Comparison of ENCODE assay signal across 17 mouse cellular contexts in the genomic region with DNA sequence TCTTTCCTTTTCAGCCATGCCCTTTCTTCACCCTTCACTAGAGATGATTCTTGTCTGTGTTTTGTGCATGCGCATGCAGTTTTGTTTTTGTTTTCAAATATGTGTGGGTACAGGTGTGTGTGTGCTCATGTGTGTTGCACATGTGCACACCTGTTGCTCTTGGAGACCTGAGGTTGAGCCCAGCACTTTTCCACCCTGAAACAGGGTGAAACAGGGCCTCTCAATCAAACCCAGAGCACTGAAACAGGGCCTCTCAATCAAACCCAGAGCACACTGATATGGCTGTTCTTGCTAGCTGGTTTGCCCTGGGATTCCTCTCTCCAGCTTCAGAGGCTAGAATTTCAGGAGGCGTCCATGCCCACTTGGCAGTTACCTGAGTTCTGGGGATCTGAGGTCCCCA. TPM values are rescaled to one million over a fixed set of nuclear protein-coding genes. Genes with fewer than 3 reads are reported as not detected.
DNase-seq lines count a peak whose midpoint lies in the region; ATAC-seq and TF ChIP-seq lines count a peak whose summit lies in the region.
"Had no signal": no experiment of that assay in that cellular context is flagged by ENCODE, and none has a peak within 500 bp of the region (broad histone marks: within the 10 kb centered on the region; RNA-seq: fewer than 3 reads in every experiment).

No protein-coding gene starts in this region.

- no peaks in the 10 kb centered on the region for H3K9me3 ChIP-seq in hindbrain, postnatal 0 days (ENCODE audit: low read length)
- H3K9me3 ChIP-seq in hindbrain, embryonic 12.5 days (replicated peaks): no peaks in the 10 kb centered on the region
- no peaks in the 10 kb centered on the region for H3K9me3 ChIP-seq in midbrain, embryonic 14.5 days (ENCODE audit: control insufficient read depth, low read length)
- H3K9me3 ChIP-seq in midbrain, embryonic 13.5 days: no peaks in the 10 kb centered on the region
- no peaks in the 10 kb centered on the region for H3K9me3 ChIP-seq in stomach, postnatal 0 days (ENCODE audit: control insufficient read depth, low read length)
- H3K9me3 ChIP-seq: embryonic facial prominence, embryonic 12.5 days; heart, embryonic 13.5 days; hindbrain, embryonic 13.5 days; liver, embryonic 15.5 days; megakaryocyte, embryonic 14.5 days had no signal

- H3K9ac ChIP-seq in hindbrain, postnatal 0 days (replicated peaks; ENCODE audit: low read length): no peak overlapping the region
- no peak overlapping the region for H3K9ac ChIP-seq in hindbrain, embryonic 12.5 days
- no peak overlapping the region for H3K9ac ChIP-seq in midbrain, embryonic 14.5 days (replicated peaks; ENCODE audit: low read length)
- no peak overlapping the region for H3K9ac ChIP-seq in midbrain, embryonic 13.5 days (replicated peaks)
- no peak overlapping the region for H3K9ac ChIP-seq in stomach, postnatal 0 days (ENCODE audit: low read length)
- H3K9ac ChIP-seq: embryonic facial prominence, embryonic 12.5 days; heart, embryonic 13.5 days; hindbrain, embryonic 13.5 days; liver, embryonic 15.5 days had no signal

- no peaks in the 10 kb centered on the region for H3K4me1 ChIP-seq in hindbrain, postnatal 0 days (ENCODE audit: insufficient read depth, low read length)
- H3K4me1 ChIP-seq in hindbrain, embryonic 12.5 days: peaks cover 2% of the 10 kb centered on the region; the same call in 1 of the 2 replicates
- no peaks in the 10 kb centered on the region for H3K4me1 ChIP-seq in midbrain, embryonic 14.5 days (ENCODE audit: control insufficient read depth, insufficient read depth, low read length)
- no peaks in the 10 kb centered on the region for H3K4me1 ChIP-seq in midbrain, embryonic 13.5 days (replicated peaks)
- no peaks in the 10 kb centered on the region for H3K4me1 ChIP-seq in stomach, postnatal 0 days (replicated peaks; ENCODE audit: control insufficient read depth, insufficient read depth)

- TF ChIP-seq EP300 in stomach, postnatal 0 days (optimal IDR thresholded peaks at IDR 0.05): no peak

- WGBS in hindbrain, postnatal 0 days: 88% methylated on average over 2 of the region's 2 CpGs
- 88% methylated on average over 2 of the region's 2 CpGs for WGBS in hindbrain, embryonic 12.5 days
- WGBS in midbrain, embryonic 14.5 days: 82% methylated on average over 2 of the region's 2 CpGs
- WGBS in midbrain, embryonic 13.5 days: 87% methylated on average over 2 of the region's 2 CpGs
- 76% methylated on average over 2 of the region's 2 CpGs for WGBS in stomach, postnatal 0 days

- no peak overlapping the region for H3K4me2 ChIP-seq in hindbrain, postnatal 0 days (ENCODE audit: low read depth, low read length)
- H3K4me2 ChIP-seq in hindbrain, embryonic 12.5 days (replicated peaks): no peak overlapping the region
- no peak overlapping the region for H3K4me2 ChIP-seq in midbrain, embryonic 14.5 days (ENCODE audit: low read length)
- no peak overlapping the region for H3K4me2 ChIP-seq in midbrain, embryonic 13.5 days (replicated peaks)
- H3K4me2 ChIP-seq in stomach, postnatal 0 days (replicated peaks; ENCODE audit: low read depth): no peak overlapping the region
- H3K4me2 ChIP-seq: embryonic facial prominence, embryonic 12.5 days; heart, embryonic 13.5 days; hindbrain, embryonic 13.5 days; liver, embryonic 15.5 days had no signal

- no peak overlapping the region for H3K27ac ChIP-seq in hindbrain, postnatal 0 days
- no peak overlapping the region for H3K27ac ChIP-seq in hindbrain, embryonic 12.5 days
- no peak overlapping the region for H3K27ac ChIP-seq in midbrain, embryonic 14.5 days (replicated peaks; ENCODE audit: low read depth, low read length)
- H3K27ac ChIP-seq in midbrain, embryonic 13.5 days: no peak overlapping the region
- no peak overlapping the region for H3K27ac ChIP-seq in stomach, postnatal 0 days (replicated peaks)
- H3K27ac ChIP-seq: embryonic facial prominence, embryonic 12.5 days; heart, embryonic 13.5 days; hindbrain, embryonic 13.5 days; liver, embryonic 15.5 days had no signal

- ATAC-seq in hindbrain, postnatal 0 days: no peak
- no peak for ATAC-seq in hindbrain, embryonic 12.5 days (ENCODE audit: low FRiP score)
- no peak for ATAC-seq in midbrain, embryonic 14.5 days (ENCODE audit: low FRiP score, low TSS enrichment)
- no peak for ATAC-seq in midbrain, embryonic 13.5 days
- no peak for ATAC-seq in stomach, postnatal 0 days (ENCODE audit: low FRiP score, low TSS enrichment)
- ATAC-seq: forebrain, embryonic 16.5 days had no signal

- H3K36me3 ChIP-seq in hindbrain, postnatal 0 days (ENCODE audit: insufficient read depth, low read length): 0 out of 2 replicates have a peak, but pooled peaks cover under 1% of the 10 kb centered on the region
- peaks cover 11% of the 10 kb centered on the region for H3K36me3 ChIP-seq in hindbrain, embryonic 12.5 days
- H3K36me3 ChIP-seq in midbrain, embryonic 14.5 days (ENCODE audit: control insufficient read depth, insufficient read depth, low read length): peaks cover 10% of the 10 kb centered on the region
- peaks cover 11% of the 10 kb centered on the region for H3K36me3 ChIP-seq in midbrain, embryonic 13.5 days
- no peaks in the 10 kb centered on the region for H3K36me3 ChIP-seq in stomach, postnatal 0 days (ENCODE audit: control insufficient read depth, insufficient read depth, low read length)

- DNase-seq in hindbrain, postnatal 0 days (ENCODE audit: low spot score): peak; percentile 31
- peak; percentile 14 for DNase-seq in midbrain, embryonic 14.5 days
- peak; percentile 22 for DNase-seq in c-Kit-positive CD71-positive TER-119-positive erythroid progenitor cells, embryonic 14.5 days (ENCODE audit: low spot score)
- peak; percentile 31 for DNase-seq in stomach, postnatal 0 days (ENCODE audit: low spot score)
- DNase-seq in cerebellum, postnatal 4 days (ENCODE audit: low spot score in 2 of 2): no peak
- no peak for DNase-seq in lung, postnatal 36 days
- DNase-seq: cerebellum, adult 11-12 months; gastrocnemius, postnatal 25 days; kidney, postnatal 25 days had no signal

- H3K4me3 ChIP-seq in hindbrain, postnatal 0 days (ENCODE audit: low read length): no peak overlapping the region
- no peak overlapping the region for H3K4me3 ChIP-seq in hindbrain, embryonic 12.5 days
- H3K4me3 ChIP-seq in midbrain, embryonic 14.5 days (replicated peaks; ENCODE audit: low read depth, low read length): no peak overlapping the region
- H3K4me3 ChIP-seq in midbrain, embryonic 13.5 days (replicated peaks): no peak overlapping the region
- no peak overlapping the region for H3K4me3 ChIP-seq in stomach, postnatal 0 days (ENCODE audit: low read depth, low read length)
- H3K4me3 ChIP-seq: embryonic facial prominence, embryonic 12.5 days; heart, embryonic 13.5 days; hindbrain, embryonic 13.5 days; liver, embryonic 15.5 days; megakaryocyte, embryonic 14.5 days had no signal

- H3K27me3 ChIP-seq in hindbrain, postnatal 0 days (ENCODE audit: insufficient read depth, low read length): no peaks in the 10 kb centered on the region
- no peaks in the 10 kb centered on the region for H3K27me3 ChIP-seq in hindbrain, embryonic 12.5 days
- no peaks in the 10 kb centered on the region for H3K27me3 ChIP-seq in midbrain, embryonic 14.5 days (ENCODE audit: control insufficient read depth, insufficient read depth, low read length)
- no peaks in the 10 kb centered on the region for H3K27me3 ChIP-seq in midbrain, embryonic 13.5 days
- H3K27me3 ChIP-seq in stomach, postnatal 0 days (ENCODE audit: control insufficient read depth, insufficient read depth, low read length): no peaks in the 10 kb centered on the region
- H3K27me3 ChIP-seq: embryonic facial prominence, embryonic 12.5 days; heart, embryonic 13.5 days; hindbrain, embryonic 13.5 days; liver, embryonic 15.5 days had no signal

- TF ChIP-seq CTCF in hindbrain, postnatal 0 days (IDR thresholded peaks at IDR 0.05; ENCODE audit: low read depth): no peak
- TF ChIP-seq CTCF in stomach, postnatal 0 days (IDR thresholded peaks at IDR 0.05; ENCODE audit: low read depth): no peak

RNA-seq across cellular contexts. Expression of gene Znhit1, which starts 12.8 kb away (rescaled TPM):
- 68.1 and 84.1 TPM in 2 replicates for total RNA-seq in hindbrain, postnatal 0 days (2014; rRNA removed)
- polyA plus RNA-seq in hindbrain, postnatal 0 days (2015; fragmentation: Nextera tagmentation; extraction: Ambion mirVana): 140 and 143 TPM in 2 replicates
- 101 and 103 TPM in 2 replicates for polyA plus RNA-seq in hindbrain, embryonic 12.5 days (2016; fragmentation: Nextera tagmentation; extraction: Ambion mirVana)
- polyA plus RNA-seq in midbrain, embryonic 14.5 days (2014; fragmentation: Nextera tagmentation; extraction: Ambion mirVana): 94.0 and 117 TPM in 2 replicates
- 110 TPM in 2 replicates for polyA plus RNA-seq in midbrain, embryonic 13.5 days (2015; fragmentation: Nextera tagmentation; extraction: Ambion mirVana)
- 81.0 and 89.1 TPM in 2 replicates for polyA plus RNA-seq in stomach, postnatal 0 days (2015; fragmentation: Nextera tagmentation; extraction: Ambion mirVana)

RNA-seq across cellular contexts. Expression of gene Plod3, which starts 13.8 kb away (rescaled TPM):
- 58.8 and 63.5 TPM in 2 replicates for total RNA-seq in hindbrain, postnatal 0 days (2014; rRNA removed)
- 25.2 and 28.7 TPM in 2 replicates for polyA plus RNA-seq in hindbrain, postnatal 0 days (2015; fragmentation: Nextera tagmentation; extraction: Ambion mirVana)
- 43.3 and 44.7 TPM in 2 replicates for polyA plus RNA-seq in hindbrain, embryonic 12.5 days (2016; fragmentation: Nextera tagmentation; extraction: Ambion mirVana)
- 25.8 and 28.1 TPM in 2 replicates for polyA plus RNA-seq in midbrain, embryonic 14.5 days (2014; fragmentation: Nextera tagmentation; extraction: Ambion mirVana)
- polyA plus RNA-seq in midbrain, embryonic 13.5 days (2015; fragmentation: Nextera tagmentation; extraction: Ambion mirVana): 34.8 and 35.1 TPM in 2 replicates
- polyA plus RNA-seq in stomach, postnatal 0 days (2015; fragmentation: Nextera tagmentation; extraction: Ambion mirVana): 16.4 and 17.2 TPM in 2 replicates

RNA-seq across cellular contexts. Expression of gene Vgf, which starts 25.6 kb away (rescaled TPM):
- 136 and 137 TPM in 2 replicates for total RNA-seq in hindbrain, postnatal 0 days (2014; rRNA removed)
- polyA plus RNA-seq in hindbrain, postnatal 0 days (2015; fragmentation: Nextera tagmentation; extraction: Ambion mirVana): 43.2 and 45.9 TPM in 2 replicates
- 1.4 and 2.1 TPM in 2 replicates for polyA plus RNA-seq in hindbrain, embryonic 12.5 days (2016; fragmentation: Nextera tagmentation; extraction: Ambion mirVana)
- polyA plus RNA-seq in midbrain, embryonic 14.5 days (2014; fragmentation: Nextera tagmentation; extraction: Ambion mirVana): 4.8 and 6.9 TPM in 2 replicates
- 2.4 TPM in 2 replicates for polyA plus RNA-seq in midbrain, embryonic 13.5 days (2015; fragmentation: Nextera tagmentation; extraction: Ambion mirVana)
- polyA plus RNA-seq in stomach, postnatal 0 days (2015; fragmentation: Nextera tagmentation; extraction: Ambion mirVana): 1.8 TPM in 2 replicates
- total RNA-seq: gastrocnemius, postnatal 25 days had no signal
- polyA plus RNA-seq: liver, embryonic 15.5 days had no signal

RNA-seq across cellular contexts. Expression of gene Cldn15, which starts 34.2 kb away (rescaled TPM):
- total RNA-seq in hindbrain, postnatal 0 days (2014; rRNA removed): 0.40 TPM in 1 of 2 replicates, not detected in the other
- polyA plus RNA-seq in hindbrain, postnatal 0 days (2015; fragmentation: Nextera tagmentation; extraction: Ambion mirVana): 0.24 TPM in 1 of 2 replicates, not detected in the other
- polyA plus RNA-seq in hindbrain, embryonic 12.5 days (2016; fragmentation: Nextera tagmentation; extraction: Ambion mirVana): 0.25 and 0.28 TPM in 2 replicates
- polyA plus RNA-seq in midbrain, embryonic 14.5 days (2014; fragmentation: Nextera tagmentation; extraction: Ambion mirVana): 0.13 and 0.31 TPM in 2 replicates
- polyA plus RNA-seq in midbrain, embryonic 13.5 days (2015; fragmentation: Nextera tagmentation; extraction: Ambion mirVana): 0.16 and 0.35 TPM in 2 replicates
- 5.1 and 6.8 TPM in 2 replicates for polyA plus RNA-seq in stomach, postnatal 0 days (2015; fragmentation: Nextera tagmentation; extraction: Ambion mirVana)

RNA-seq across cellular contexts. Expression of gene Ap1s1, which starts 45.3 kb away (rescaled TPM):
- total RNA-seq in hindbrain, postnatal 0 days (2014; rRNA removed): 122 and 123 TPM in 2 replicates
- 226 and 230 TPM in 2 replicates for polyA plus RNA-seq in hindbrain, postnatal 0 days (2015; fragmentation: Nextera tagmentation; extraction: Ambion mirVana)
- 183 and 186 TPM in 2 replicates for polyA plus RNA-seq in hindbrain, embryonic 12.5 days (2016; fragmentation: Nextera tagmentation; extraction: Ambion mirVana)
- polyA plus RNA-seq in midbrain, embryonic 14.5 days (2014; fragmentation: Nextera tagmentation; extraction: Ambion mirVana): 214 and 238 TPM in 2 replicates
- polyA plus RNA-seq in midbrain, embryonic 13.5 days (2015; fragmentation: Nextera tagmentation; extraction: Ambion mirVana): 257 and 272 TPM in 2 replicates
- polyA plus RNA-seq in stomach, postnatal 0 days (2015; fragmentation: Nextera tagmentation; extraction: Ambion mirVana): 140 and 146 TPM in 2 replicates

Comparison
In these comparisons a context has a peak if more than half of its experiments do, and no peak if none do; other contexts are left out.
1. DNase-seq: peak in hindbrain, postnatal 0 days (single experiment), midbrain, embryonic 14.5 days (single experiment), c-Kit-positive CD71-positive TER-119-positive erythroid progenitor cells, embryonic 14.5 days (single experiment) and stomach, postnatal 0 days (single experiment); none in cerebellum, postnatal 4 days (0 of 2) and lung, postnatal 36 days (single experiment).